8 mouse cellular contexts compared by ENCODE assay signal in the genomic region with DNA sequence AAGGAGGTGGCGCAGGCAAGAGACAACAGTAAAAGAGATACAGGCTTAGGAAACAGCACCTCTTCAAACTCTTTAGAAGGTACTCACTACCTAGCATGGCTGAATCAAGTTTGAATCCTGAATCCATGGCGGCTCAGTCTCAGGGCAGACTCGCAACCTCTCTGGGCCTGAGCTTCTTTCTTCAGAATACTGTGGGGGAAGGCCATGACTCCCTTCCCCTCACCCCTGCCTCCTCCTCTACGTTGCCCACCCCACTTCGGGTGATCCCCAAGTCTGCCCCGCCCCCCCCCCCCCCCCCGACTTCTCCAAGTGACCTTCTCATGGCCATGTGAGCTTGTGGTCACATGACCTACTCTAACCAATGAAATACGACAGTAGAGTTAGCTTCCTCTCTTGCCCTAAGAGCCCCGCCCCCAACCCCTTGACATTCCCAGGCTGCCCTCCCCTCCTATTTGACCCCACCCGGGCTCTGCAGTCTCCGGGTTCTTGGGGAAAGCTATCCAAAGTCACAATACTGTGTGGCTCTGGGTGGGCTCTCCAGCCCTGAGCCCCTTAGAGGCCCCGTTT. TPM values are rescaled to one million over a fixed set of nuclear protein-coding genes. Genes with fewer than 3 reads are reported as not detected.
DNase-seq lines count a peak whose midpoint lies in the region; ATAC-seq lines count a peak whose summit lies in the region.

No protein-coding gene starts in this region.

- intact Hi-C loops in heart, postnatal 25 days (cut with DNase I), result no loop called here

- no peak overlapping the region for H3K4me3 ChIP-seq in heart, embryonic 13.5 days
- no peak overlapping the region for H3K4me3 ChIP-seq in midbrain, embryonic 12.5 days
- no peak overlapping the region for H3K4me3 ChIP-seq in midbrain, embryonic 16.5 days (ENCODE audit: low read depth, low read length)
- H3K4me3 ChIP-seq in limb, embryonic 10.5 days, result peak overlapping the region; percentile 38

- H3K9me3 ChIP-seq in heart, embryonic 13.5 days, result peaks cover 5% of the 10 kb centered on the region
- H3K9me3 ChIP-seq in midbrain, embryonic 12.5 days, result 0 out of 2 replicates have a peak, but pooled peaks cover 6% of the 10 kb centered on the region
- no peaks in the 10 kb centered on the region for H3K9me3 ChIP-seq in midbrain, embryonic 16.5 days (replicated peaks; ENCODE audit: control insufficient read depth, low read length, poor library complexity, severe bottlenecking)
- H3K9me3 ChIP-seq in limb, embryonic 10.5 days (replicated peaks), result no peaks in the 10 kb centered on the region

- H3K27ac ChIP-seq in heart, embryonic 13.5 days (replicated peaks), result peak overlapping the region; percentile 56
- no peak overlapping the region for H3K27ac ChIP-seq in midbrain, embryonic 12.5 days (replicated peaks)
- H3K27ac ChIP-seq in midbrain, embryonic 16.5 days (ENCODE audit: low read length), result no peak overlapping the region
- H3K27ac ChIP-seq in limb, embryonic 10.5 days, result peak overlapping the region; percentile 75

- H3K4me1 ChIP-seq in heart, embryonic 13.5 days, result peaks cover 50% of the 10 kb centered on the region
- H3K4me1 ChIP-seq in midbrain, embryonic 12.5 days, result 0 out of 2 replicates have a peak, but pooled peaks cover 4% of the 10 kb centered on the region
- H3K4me1 ChIP-seq in midbrain, embryonic 16.5 days (ENCODE audit: control insufficient read depth, insufficient read depth, low read length), result peaks cover 9% of the 10 kb centered on the region
- peaks cover 34% of the 10 kb centered on the region for H3K4me1 ChIP-seq in limb, embryonic 10.5 days

- peak overlapping the region; percentile 32 for H3K4me2 ChIP-seq in heart, embryonic 13.5 days
- peak overlapping the region; percentile 19 for H3K4me2 ChIP-seq in midbrain, embryonic 12.5 days (replicated peaks)
- H3K4me2 ChIP-seq in midbrain, embryonic 16.5 days (ENCODE audit: low read length), result no peak overlapping the region

- no peak for DNase-seq in heart, postnatal 25 days (ENCODE audit: low spot score)
- DNase-seq in limb, embryonic 10.5 days (ENCODE audit: low spot score), result peak; percentile 67
- DNase-seq in yolk sac, embryonic 10.5 days (ENCODE audit: low spot score), result peak; percentile 15
- no peak for DNase-seq in cerebellum, adult 11 months
- no peak for DNase-seq in right cerebral cortex, postnatal 25 days

- no peak for ATAC-seq in heart, embryonic 13.5 days (ENCODE audit: extremely low read depth, insufficient number of reproducible peaks, low FRiP score, low TSS enrichment)
- ATAC-seq in midbrain, embryonic 12.5 days (ENCODE audit: low FRiP score, low read depth), result no peak
- no peak for ATAC-seq in midbrain, embryonic 16.5 days

- no peak overlapping the region for H3K9ac ChIP-seq in heart, embryonic 13.5 days
- no peak overlapping the region for H3K9ac ChIP-seq in midbrain, embryonic 12.5 days (replicated peaks)
- no peak overlapping the region for H3K9ac ChIP-seq in midbrain, embryonic 16.5 days (ENCODE audit: low read depth, low read length)

- no peaks in the 10 kb centered on the region for H3K36me3 ChIP-seq in heart, embryonic 13.5 days
- H3K36me3 ChIP-seq in midbrain, embryonic 12.5 days, result no peaks in the 10 kb centered on the region
- H3K36me3 ChIP-seq in midbrain, embryonic 16.5 days (ENCODE audit: control insufficient read depth, insufficient read depth, low read length), result no peaks in the 10 kb centered on the region
- no peaks in the 10 kb centered on the region for H3K36me3 ChIP-seq in limb, embryonic 10.5 days

- WGBS in heart, embryonic 13.5 days, result 22% methylated on average over 10 of the region's 12 CpGs
- 21% methylated on average over 11 of the region's 12 CpGs for WGBS in midbrain, embryonic 12.5 days
- 34% methylated on average over 8 of the region's 12 CpGs for WGBS in midbrain, embryonic 16.5 days
- 32% methylated on average over 8 of the region's 12 CpGs for WGBS in limb, embryonic 10.5 days

- H3K27me3 ChIP-seq in heart, embryonic 13.5 days (replicated peaks), result no peaks in the 10 kb centered on the region
- H3K27me3 ChIP-seq in midbrain, embryonic 12.5 days, result no peaks in the 10 kb centered on the region
- no peaks in the 10 kb centered on the region; the same call in 1 of the 2 replicates for H3K27me3 ChIP-seq in midbrain, embryonic 16.5 days (ENCODE audit: control insufficient read depth, insufficient read depth, low read depth, low read length)
- no peaks in the 10 kb centered on the region for H3K27me3 ChIP-seq in limb, embryonic 10.5 days (ENCODE audit: low read depth, poor library complexity, severe bottlenecking)

RNA-seq across cellular contexts. Expression of a gene that starts 10.9 kb away (rescaled TPM):
- polyA plus RNA-seq in heart, embryonic 13.5 days (2015; fragmentation: Nextera tagmentation; extraction: Ambion mirVana), result 4.5 and 4.8 TPM in 2 replicates
- 10 to 100 TPM; 23.7 to 29.0 TPM for total RNA-seq in heart, postnatal 25 days (2021)
- 19.7 and 20.2 TPM in 2 replicates for polyA plus RNA-seq in midbrain, embryonic 12.5 days (2016; fragmentation: Nextera tagmentation; extraction: Ambion mirVana)
- polyA plus RNA-seq in midbrain, embryonic 16.5 days (2015; fragmentation: Nextera tagmentation; extraction: Ambion mirVana), result 20.1 and 20.2 TPM in 2 replicates
- 2.9 and 4.4 TPM in 2 replicates for polyA plus RNA-seq in limb, embryonic 10.5 days (2016; fragmentation: Nextera tagmentation; extraction: Ambion mirVana)

RNA-seq across cellular contexts. Expression of a gene that starts 39.9 kb away (rescaled TPM):
- 7,724 and 9,145 TPM in 2 replicates for polyA plus RNA-seq in heart, embryonic 13.5 days (2015; fragmentation: Nextera tagmentation; extraction: Ambion mirVana)
- over 10,000 TPM; 18,094 to 20,102 TPM for total RNA-seq in heart, postnatal 25 days (2021)
- 1.1 and 3.9 TPM in 2 replicates for polyA plus RNA-seq in midbrain, embryonic 12.5 days (2016; fragmentation: Nextera tagmentation; extraction: Ambion mirVana)
- polyA plus RNA-seq in midbrain, embryonic 16.5 days (2015; fragmentation: Nextera tagmentation; extraction: Ambion mirVana), result 1.6 and 2.4 TPM in 2 replicates
- 3.1 TPM in 2 replicates for polyA plus RNA-seq in limb, embryonic 10.5 days (2016; fragmentation: Nextera tagmentation; extraction: Ambion mirVana)

Comparison
In these comparisons a context has a peak if more than half of its experiments do, and no peak if none do; other contexts are left out.
1. H3K27ac ChIP-seq: peak in heart, embryonic 13.5 days (single experiment) and limb, embryonic 10.5 days (single experiment); none in midbrain, embryonic 12.5 days (single experiment) and midbrain, embryonic 16.5 days (single experiment).
2. DNase-seq: peak in limb, embryonic 10.5 days (single experiment) and yolk sac, embryonic 10.5 days (single experiment); none in heart, postnatal 25 days (single experiment), cerebellum, adult 11 months (single experiment) and right cerebral cortex, postnatal 25 days (single experiment).
3. RNA of a gene that starts 39.9 kb away (polyA plus RNA-seq): 7,724 to 9,145 TPM in heart, embryonic 13.5 days; 1.1 to 3.9 TPM in midbrain, embryonic 12.5 days, 3.1 TPM in limb, embryonic 10.5 days and 1.6 to 2.4 TPM in midbrain, embryonic 16.5 days; every median in the first group is over 1,000 times any median in the second.